ENCODE assay signal across 12 mouse cellular contexts in the genomic region with DNA sequence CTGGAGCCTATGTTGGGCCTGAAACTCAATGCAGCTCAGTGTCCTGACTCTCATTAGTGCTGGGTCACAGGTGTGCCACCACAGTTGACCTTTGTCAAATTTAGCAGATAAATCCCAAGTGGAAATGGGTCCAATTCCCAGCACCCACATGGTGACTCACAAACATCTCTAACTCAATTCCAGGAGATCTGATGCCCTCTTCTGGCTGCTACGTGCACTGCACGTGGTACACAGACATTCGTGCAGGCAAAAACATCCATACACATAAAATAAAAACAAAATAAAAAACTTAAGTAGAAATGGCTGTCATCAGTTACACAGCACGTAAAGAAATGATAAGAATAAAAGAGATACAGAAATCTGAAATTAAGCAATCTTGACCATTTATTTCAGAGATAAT. TPM values are rescaled to one million over a fixed set of nuclear protein-coding genes. Genes with fewer than 3 reads are reported as not detected.
DNase-seq lines count a peak whose midpoint lies in the region; ATAC-seq and TF ChIP-seq lines count a peak whose summit lies in the region.
"Had no signal": no experiment of that assay in that cellular context is flagged by ENCODE, and none has a peak within 500 bp of the region (broad histone marks: within the 10 kb centered on the region; RNA-seq: fewer than 3 reads in every experiment).

No protein-coding gene starts in this region.

- peak; percentile 27 for TF ChIP-seq CTCF in left cerebral cortex, adult 2 months (IDR thresholded peaks at IDR 0.05)
- TF ChIP-seq CTCF in CH12.LX (conservative IDR thresholded peaks at IDR 0.05 in 1 of 2, IDR thresholded peaks at IDR 0.05 in 1 of 2; ENCODE audit: low read depth in 2 of 2, low read length in 2 of 2) = peak; percentile 19 to 24; a peak in 2 of 4 replicates
- 0 out of 2 replicates have a peak, but pooled peaks have one; percentile 1 for TF ChIP-seq CTCF in cortical plate, adult 2 months (IDR thresholded peaks at IDR 0.05; ENCODE audit: extremely low read depth, insufficient read depth, low read length)

- no peaks in the 10 kb centered on the region for H3K4me1 ChIP-seq in CH12.LX (ENCODE audit: control insufficient read depth in 1 of 2, insufficient read depth in 2 of 2)
- peaks cover 2% of the 10 kb centered on the region; the same call in 1 of the 2 replicates for H3K4me1 ChIP-seq in cortical plate, adult 2 months (ENCODE audit: control insufficient read depth, insufficient read depth, low read length)
- H3K4me1 ChIP-seq in forebrain, embryonic 13.5 days = peaks cover 19% of the 10 kb centered on the region

- no peak; the same call in 1 of the 2 replicates for TF ChIP-seq RAD21 in CH12.LX (IDR thresholded peaks at IDR 0.05; ENCODE audit: low read depth, low read length)

- TF ChIP-seq POLR2A in CH12.LX (IDR thresholded peaks at IDR 0.05; ENCODE audit: low read depth, low read length) = no peak
- no peak for TF ChIP-seq POLR2A in cortical plate, adult 2 months (IDR thresholded peaks at IDR 0.05; ENCODE audit: extremely low read depth, insufficient read depth, low read length)

- intact Hi-C loops in left cerebral cortex, adult 2 months (cut with DNase I) = no loop called here
- intact Hi-C loops in left cerebral cortex, postnatal 10 days (cut with DNase I) = no loop called here

- ATAC-seq in forebrain, embryonic 13.5 days = no peak

- no peak overlapping the region for H3K4me3 ChIP-seq in left cerebral cortex, adult 2 months
- H3K4me3 ChIP-seq in CH12.LX (replicated peaks in 1 of 3; ENCODE audit: low read depth in 2 of 3, low read length in 2 of 3, poor library complexity in 1 of 3) = no peak overlapping the region
- H3K4me3 ChIP-seq in cortical plate, adult 2 months (ENCODE audit: insufficient read depth, low read length) = no peak overlapping the region
- H3K4me3 ChIP-seq in forebrain, embryonic 13.5 days = no peak overlapping the region

- in situ Hi-C loops in CH12.LX (cut with MboI; ENCODE audit: low pct_ligation_motif_present, low pct_unique_long_range_greater_than_20kb, low sequenced_read_pairs) = no loop called here

- peaks cover 3% of the 10 kb centered on the region for H3K9me3 ChIP-seq in CH12.LX (replicated peaks; ENCODE audit: low read length)
- 0 out of 2 replicates have a peak, but pooled peaks cover 6% of the 10 kb centered on the region for H3K9me3 ChIP-seq in forebrain, embryonic 13.5 days (replicated peaks)

- no peak overlapping the region for H3K27ac ChIP-seq in left cerebral cortex, adult 2 months
- no peak overlapping the region for H3K27ac ChIP-seq in CH12.LX (ENCODE audit: insufficient read depth, low read depth)
- no peak overlapping the region for H3K27ac ChIP-seq in cortical plate, adult 2 months (ENCODE audit: insufficient read depth, low read length)
- H3K27ac ChIP-seq in forebrain, embryonic 13.5 days = no peak overlapping the region
- H3K27ac ChIP-seq: macrophage had no signal

- H3K9ac ChIP-seq in CH12.LX (ENCODE audit: insufficient read depth, low read depth) = no peak overlapping the region
- no peak overlapping the region for H3K9ac ChIP-seq in forebrain, embryonic 13.5 days

- H3K79me2 ChIP-seq in CH12.LX (replicated peaks; ENCODE audit: control insufficient read depth, extremely low read depth, insufficient read depth, poor library complexity, severe bottlenecking) = no peaks in the 10 kb centered on the region

- no peaks in the 10 kb centered on the region for H3K27me3 ChIP-seq in CH12.LX (replicated peaks)
- peaks cover 31% of the 10 kb centered on the region for H3K27me3 ChIP-seq in forebrain, embryonic 13.5 days

- dilution Hi-C loops in CH12.LX (cut with MboI; ENCODE audit: extremely low pct_ligation_motif_present, extremely low pct_unique_long_range_greater_than_20kb, low sequenced_read_pairs) = no loop called here

- TF ChIP-seq EP300 in CH12.LX (IDR thresholded peaks at IDR 0.05; ENCODE audit: low read length) = no peak

- H3K36me3 ChIP-seq in CH12.LX (replicated peaks in 1 of 2; ENCODE audit: control insufficient read depth in 1 of 2, insufficient read depth in 1 of 2, low read length in 1 of 2) = peaks cover 0 to 2% of the 10 kb centered on the region in 2 experiments
- H3K36me3 ChIP-seq in forebrain, embryonic 13.5 days (ENCODE audit: poor library complexity, severe bottlenecking) = peaks cover 4% of the 10 kb centered on the region; the same call in 1 of the 2 replicates

- 98% methylated on average over 4 of the region's 4 CpGs for WGBS in forebrain, embryonic 13.5 days

- no peak for DNase-seq in left cerebral cortex, adult 2 months (ENCODE audit: extremely low spot score in 1 of 2, low spot score in 2 of 2)
- DNase-seq in left cerebral cortex, adult 9 months (ENCODE audit: low spot score in 2 of 2) = no peak
- DNase-seq in 3T3-L1 (ENCODE audit: low read depth, low spot score) = peak; percentile 11
- no peak for DNase-seq in CH12.LX (ENCODE audit: extremely low read depth)
- no peak for DNase-seq in Muller cell, postnatal 12 days (ENCODE audit: inconsistent ontology term)
- DNase-seq in left cerebral cortex, postnatal 10 days (ENCODE audit: extremely low spot score in 1 of 2, low spot score in 2 of 2) = no peak

- H3K4me2 ChIP-seq in CH12.LX (ENCODE audit: insufficient read depth, low read depth, poor library complexity, severe bottlenecking) = no peak overlapping the region
- H3K4me2 ChIP-seq in forebrain, embryonic 13.5 days = no peak overlapping the region

TF ChIP-seq in CH12.LX, 34 proteins besides CTCF, POLR2A, EP300 and RAD21:
- TF ChIP-seq IRF4 (IDR thresholded peaks at IDR 0.05; ENCODE audit: low read depth, low read length) = no peak

RNA-seq across cellular contexts. Expression of a gene that starts 51.9 kb away (rescaled TPM):
- total RNA-seq in left cerebral cortex, adult 2 months (2021) = not detected
- 0.08 TPM in 2 replicates for total RNA-seq in CH12.LX (2012; rRNA removed)
- total RNA-seq in CH12.LX (2014; rRNA removed) = not detected in 2 replicates
- not detected in 2 replicates for polyA plus RNA-seq in CH12.LX (2012; ENCODE audit: insufficient read length, low read depth)
- polyA plus RNA-seq in cortical plate, adult 2 months (2012; rRNA removed) = 0.10 and 0.19 TPM in 2 replicates
- not detected in 2 replicates for polyA plus RNA-seq in forebrain, embryonic 13.5 days (2015; fragmentation: Nextera tagmentation; extraction: Ambion mirVana)
- under 1 TPM in 1 of 2 experiments, not detected in 1; 0.15 TPM for total RNA-seq in left cerebral cortex, postnatal 10 days (2021)
- total RNA-seq: left cerebral cortex, adult 18-20 months had no signal
- polyA plus RNA-seq: forebrain, embryonic 11.5 days; kidney, embryonic 14.5 days had no signal

RNA-seq across cellular contexts. Expression of a gene that starts 52.5 kb away (rescaled TPM):
- total RNA-seq in left cerebral cortex, adult 2 months (2021) = 10 to 100 TPM; 40.7 to 41.7 TPM
- 8.4 and 10.0 TPM in 2 replicates for total RNA-seq in CH12.LX (2012; rRNA removed)
- 6.0 and 7.1 TPM in 2 replicates for total RNA-seq in CH12.LX (2014; rRNA removed)
- polyA plus RNA-seq in CH12.LX (2012; ENCODE audit: insufficient read length, low read depth) = 16.5 and 21.6 TPM in 2 replicates
- 36.5 and 37.8 TPM in 2 replicates for polyA plus RNA-seq in cortical plate, adult 2 months (2012; rRNA removed)
- 75.0 and 84.1 TPM in 2 replicates for polyA plus RNA-seq in forebrain, embryonic 13.5 days (2015; fragmentation: Nextera tagmentation; extraction: Ambion mirVana)
- total RNA-seq in left cerebral cortex, postnatal 10 days (2021) = 10 to 100 TPM; 28.9 to 31.9 TPM
